Mouse (Mus musculus) intestine, embryonic 16.5 days (tissue): ENCODE results near the gene Gm6583. TPM values are rescaled to one million over a fixed set of nuclear protein-coding genes. Genes with fewer than 3 reads are reported as not detected.

Experiments used
- ATAC-seq: fragments of 200-750 bp; cut with Nextera tagmentation; 2 replicates; pipeline ENCODE4 v1.8.0; 2017; ENCODE audit warnings: moderate TSS enrichment, moderate library complexity
- H3K27ac ChIP-seq: fragments of 300-500 bp; sonication (generic); 2 replicates; pipeline ENCODE4 v1.5.1; 2014; ENCODE audit warnings: mild to moderate bottlenecking, low read length
- H3K27me3 ChIP-seq: fragments of 300-500 bp; sonication (generic); replicated peaks from 2 replicates; pipeline ENCODE4 v1.6.1; 2014; ENCODE audit warnings: low read length, control low read depth, mixed read lengths; ENCODE audit not compliant: control insufficient read depth, insufficient read depth
- H3K36me3 ChIP-seq: fragments of 300-500 bp; sonication (generic); 2 replicates; pipeline ENCODE4 v1.6.1; 2014; ENCODE audit warnings: low read length, control low read depth; ENCODE audit not compliant: control insufficient read depth, insufficient read depth
- H3K4me1 ChIP-seq: fragments of 300-500 bp; sonication (generic); 2 replicates; pipeline ENCODE4 v1.6.1; 2014; ENCODE audit warnings: low read length, control low read depth, mixed read lengths; ENCODE audit not compliant: control insufficient read depth, insufficient read depth
- H3K4me2 ChIP-seq: fragments of 300-500 bp; sonication (generic); 2 replicates; pipeline ENCODE4 v1.6.1; 2014; ENCODE audit warnings: low read depth, low read length, control low read depth
- H3K4me3 ChIP-seq: fragments of 300-500 bp; sonication (generic); 2 replicates; pipeline ENCODE4 v1.5.1; 2014; ENCODE audit warnings: mild to moderate bottlenecking, low read length
- H3K9ac ChIP-seq: fragments of 300-500 bp; sonication (generic); 2 replicates; pipeline ENCODE4 v1.6.1; 2014; ENCODE audit warnings: low read depth, low read length
- H3K9me3 ChIP-seq: fragments of 300-500 bp; sonication (generic); 2 replicates; pipeline ENCODE4 v1.6.1; 2016; ENCODE audit warnings: low read length, control low read depth; ENCODE audit not compliant: control insufficient read depth
- WGBS: fragments of 180-500 bp; shearing (Covaris S2); extraction: QIAGEN DNeasy Blood & Tissue Kit; methylation state at CpG from one replicate; pipeline ENCODE4 v1.1.7; 2014; 5-methylcytosine and 5-hydroxymethylcytosine counted together
- polyA plus RNA-seq: library from polyadenylated mRNA; unstranded; fragments of >200 nt; fragmentation: Nextera tagmentation; extraction: Ambion mirVana; gene quantifications from 2 replicates; pipeline ENCODE4 v1.2.1, GENCODE M21; 2015

The Gm6583 gene
- polyA plus RNA-seq, 1 experiment from 2014 or later, result 0.22 TPM

DNA sequence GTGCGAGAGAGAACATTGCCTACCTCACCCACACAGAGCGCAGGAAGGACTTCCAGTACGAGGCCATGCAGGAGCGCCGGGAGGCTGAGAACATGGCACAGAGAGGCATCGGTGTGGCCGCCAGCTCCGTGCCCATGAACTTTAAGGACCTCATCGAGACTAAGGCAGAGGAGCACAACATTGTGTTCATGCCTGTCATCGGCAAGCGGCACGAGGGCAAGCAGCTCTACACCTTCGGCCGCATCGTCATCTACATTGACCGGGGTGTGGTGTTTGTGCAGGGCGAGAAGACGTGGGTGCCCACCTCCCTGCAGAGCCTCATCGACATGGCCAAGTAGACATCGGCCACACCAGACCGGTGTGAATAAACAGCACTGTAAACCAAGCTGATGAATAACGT, 18.8 kb downstream of the Gm6583 start:
- Histone ChIP-seq H3K27ac (no peak overlapping the region), H3K4me3 (no peak overlapping the region), H3K9ac (no peak overlapping the region), H3K4me2 (no peak overlapping the region), H3K27me3 (no peaks in the 10 kb centered on the region), H3K36me3 (peaks cover 48% of the 10 kb centered on the region), H3K9me3 (no peaks in the 10 kb centered on the region), H3K4me1 (peaks cover 7% of the 10 kb centered on the region)
- WGBS, result 93% methylated on average over 22 of the region's 22 CpGs
- no peak for ATAC-seq

GRCm38 (mm10) chr5:112335473-112335872, 20.4 kb downstream of the Gm6583 start:
- H3K27ac ChIP-seq, result no peak overlapping the region
- no peak overlapping the region for H3K4me3 ChIP-seq
- no peaks in the 10 kb centered on the region for H3K4me1 ChIP-seq
- H3K4me2 ChIP-seq, result no peak overlapping the region
- no peaks in the 10 kb centered on the region for H3K9me3 ChIP-seq
- H3K27me3 ChIP-seq, result no peaks in the 10 kb centered on the region
- peak; percentile 52; the same call in 1 of the 2 replicates for ATAC-seq
- no peak overlapping the region for H3K9ac ChIP-seq
- 11% methylated on average over 2 of the region's 2 CpGs for WGBS
- H3K36me3 ChIP-seq, result peaks cover 56% of the 10 kb centered on the region

DNA sequence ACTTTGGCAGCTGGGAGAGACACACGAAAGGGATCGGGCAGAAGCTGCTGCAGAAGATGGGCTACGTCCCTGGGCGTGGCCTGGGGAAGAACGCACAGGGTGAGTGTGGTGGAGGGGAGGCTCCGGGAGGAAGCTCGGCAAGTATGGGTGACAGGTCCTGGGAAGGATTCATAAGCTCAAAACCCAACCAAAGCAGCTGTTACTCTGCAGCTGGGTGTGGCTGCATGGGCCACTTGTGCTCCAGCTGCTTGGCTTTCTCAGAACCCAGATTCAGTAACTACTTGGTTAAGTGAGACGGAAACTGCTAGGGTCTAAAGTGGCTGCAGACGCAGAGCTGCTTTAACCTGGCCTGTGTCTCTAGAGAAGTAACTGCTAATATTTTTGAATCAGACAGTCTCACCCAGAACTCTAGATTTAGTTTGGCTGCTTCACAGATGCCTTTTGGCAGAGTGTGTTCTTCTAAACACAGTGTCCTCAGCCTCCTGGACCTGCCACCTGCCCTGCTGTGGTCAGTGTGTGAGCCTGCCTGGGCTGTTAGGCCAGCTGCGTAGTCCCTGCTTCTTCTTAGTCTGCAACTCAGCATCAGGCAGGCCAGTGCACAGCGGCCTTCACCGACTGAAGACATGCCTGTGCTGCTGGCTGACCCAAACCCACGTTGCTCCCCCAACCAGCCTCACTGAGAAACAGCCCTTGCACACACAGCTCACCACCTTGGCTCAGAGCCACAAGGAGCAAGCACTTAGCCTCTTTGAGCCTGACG, 25.8 kb downstream of the Gm6583 start:
- no peak overlapping the region for H3K27ac ChIP-seq
- H3K27me3 ChIP-seq, result no peaks in the 10 kb centered on the region
- no peaks in the 10 kb centered on the region for H3K9me3 ChIP-seq
- no peak overlapping the region for H3K9ac ChIP-seq
- no peak overlapping the region for H3K4me3 ChIP-seq
- H3K4me2 ChIP-seq, result no peak overlapping the region
- peaks cover 33% of the 10 kb centered on the region for H3K36me3 ChIP-seq
- peaks cover 5% of the 10 kb centered on the region; the same call in 1 of the 2 replicates for H3K4me1 ChIP-seq
- ATAC-seq, result no peak
- WGBS, result 93% methylated on average over 14 of the region's 14 CpGs

DNA sequence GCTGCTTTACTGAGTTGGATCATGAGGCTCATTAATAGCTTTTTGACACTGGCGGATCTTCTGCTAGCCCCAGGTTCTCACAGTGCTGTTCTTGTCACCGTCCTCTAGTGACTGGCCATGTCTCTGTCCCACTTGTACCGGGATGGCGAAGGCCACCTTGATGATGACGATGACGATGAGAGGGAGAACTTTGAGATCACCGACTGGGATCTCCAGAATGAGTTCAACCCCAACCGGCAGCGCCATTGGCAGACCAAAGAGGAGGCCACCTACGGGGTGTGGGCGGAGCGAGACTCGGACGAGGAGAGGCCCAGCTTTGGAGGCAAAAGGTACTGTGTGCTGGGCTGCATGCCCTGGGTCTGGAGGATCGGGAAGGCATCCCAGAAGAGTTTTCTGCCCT, 28.0 kb downstream of the Gm6583 start:
- Histone ChIP-seq H3K36me3 (peaks cover 16% of the 10 kb centered on the region), H3K4me3 (no peak overlapping the region), H3K9me3 (no peaks in the 10 kb centered on the region), H3K27ac (no peak overlapping the region), H3K4me2 (no peak overlapping the region), H3K4me1 (peaks cover 9% of the 10 kb centered on the region; the same call in 1 of the 2 replicates), H3K27me3 (no peaks in the 10 kb centered on the region), H3K9ac (no peak overlapping the region)
- ATAC-seq, result no peak
- 92% methylated on average over 15 of the region's 15 CpGs for WGBS

- peak overlapping the region; percentile 90 for H3K9ac ChIP-seq
These were observed 29.3 kb downstream of the Gm6583 start for GRCm38 (mm10) chr5:112326446-112327009.

GRCm38 (mm10) chr5:112325546-112326445, 30.0 kb downstream of the Gm6583 start, which contains the start of gene Tfip11:
TSS of gene Tfip11 (plus strand) at chr5:112326358.
- H3K4me3 ChIP-seq, result peak within 1 kb of the TSS; percentile 94
- peaks cover 9% of the 10 kb centered on the region; the same call in 1 of the 2 replicates for H3K4me1 ChIP-seq
- no peaks in the 10 kb centered on the region for H3K9me3 ChIP-seq
- H3K36me3 ChIP-seq, result peaks cover 3% of the 10 kb centered on the region; the same call in 1 of the 2 replicates
- WGBS, result 8% methylated on average over 48 of the region's 48 CpGs
- H3K27ac ChIP-seq, result peak within 1 kb of the TSS; percentile 82
- peak within 1 kb of the TSS; percentile 90 for H3K9ac ChIP-seq
- peak within 1 kb of the TSS; percentile 70 for H3K4me2 ChIP-seq
- no peaks in the 10 kb centered on the region for H3K27me3 ChIP-seq
- peak; percentile 83 for ATAC-seq

More at GRCm38 (mm10) chr5:112326446-112327009, 29.3 kb downstream of the Gm6583 start:
- peak; percentile 24; the same call in 1 of the 2 replicates for ATAC-seq
- H3K4me2 ChIP-seq, result peak overlapping the region; percentile 70
- H3K36me3 ChIP-seq, result peaks cover 6% of the 10 kb centered on the region
- H3K4me3 ChIP-seq, result peak overlapping the region; percentile 94
- H3K27ac ChIP-seq, result no peak overlapping the region
- H3K9me3 ChIP-seq, result no peaks in the 10 kb centered on the region
- under 1% methylated on average over 32 of the region's 33 CpGs for WGBS
- H3K4me1 ChIP-seq, result peaks cover 9% of the 10 kb centered on the region; the same call in 1 of the 2 replicates
- no peaks in the 10 kb centered on the region for H3K27me3 ChIP-seq

GRCm38 (mm10) chr5:112324637-112325545, 30.9 kb downstream of the Gm6583 start:
- peak overlapping the region; percentile 75 for H3K27ac ChIP-seq
- ATAC-seq, result peak; percentile 83
- H3K36me3 ChIP-seq, result no peaks in the 10 kb centered on the region; the same call in 1 of the 2 replicates
- H3K9me3 ChIP-seq, result no peaks in the 10 kb centered on the region
- WGBS, result 16% methylated on average over 24 of the region's 24 CpGs
- peaks cover 9% of the 10 kb centered on the region; the same call in 1 of the 2 replicates for H3K4me1 ChIP-seq
- H3K9ac ChIP-seq, result peak overlapping the region; percentile 56
- no peaks in the 10 kb centered on the region for H3K27me3 ChIP-seq
- H3K4me2 ChIP-seq, result peak overlapping the region; percentile 57
- peak overlapping the region; percentile 94 for H3K4me3 ChIP-seq

GRCm38 (mm10) chr5:112323246-112323645, 32.6 kb downstream of the Gm6583 start:
- Histone ChIP-seq H3K27me3 (no peaks in the 10 kb centered on the region), H3K4me1 (peaks cover 9% of the 10 kb centered on the region; the same call in 1 of the 2 replicates), H3K4me3 (no peak overlapping the region), H3K27ac (no peak overlapping the region), H3K4me2 (no peak overlapping the region), H3K36me3 (no peaks in the 10 kb centered on the region), H3K9ac (no peak overlapping the region), H3K9me3 (no peaks in the 10 kb centered on the region)
- ATAC-seq, result no peak
- 84% methylated on average over 6 of the region's 6 CpGs for WGBS
